Mouse (Mus musculus): ENCODE results near the gene Sorcs2. TPM values are rescaled to one million over a fixed set of nuclear protein-coding genes. Genes with fewer than 3 reads are reported as not detected.

Gene Sorcs2
- total RNA-seq, 2 experiments from 2014 or later: 10.5 to 11.4 TPM

- no peak for DNase-seq
- intact Hi-C loops (cut with DNase I): no loop called here
These were observed 297.5 kb downstream of the Sorcs2 start for GRCm38 (mm10) chr5:36100488-36100887.

GRCm38 (mm10) chr5:36099662-36100061 lies 298.3 kb downstream of the Sorcs2 start:
- DNase-seq: no peak
- intact Hi-C loops (cut with DNase I): no loop called here

- intact Hi-C loops (cut with DNase I): no loop called here
- DNase-seq: no peak
These were observed 301.9 kb downstream of the Sorcs2 start for GRCm38 (mm10) chr5:36096046-36096445.

GRCm38 (mm10) chr5:36090036-36090435 lies 307.9 kb downstream of the Sorcs2 start:
- DNase-seq: no peak
- intact Hi-C loops (cut with DNase I): no loop called here

DNA sequence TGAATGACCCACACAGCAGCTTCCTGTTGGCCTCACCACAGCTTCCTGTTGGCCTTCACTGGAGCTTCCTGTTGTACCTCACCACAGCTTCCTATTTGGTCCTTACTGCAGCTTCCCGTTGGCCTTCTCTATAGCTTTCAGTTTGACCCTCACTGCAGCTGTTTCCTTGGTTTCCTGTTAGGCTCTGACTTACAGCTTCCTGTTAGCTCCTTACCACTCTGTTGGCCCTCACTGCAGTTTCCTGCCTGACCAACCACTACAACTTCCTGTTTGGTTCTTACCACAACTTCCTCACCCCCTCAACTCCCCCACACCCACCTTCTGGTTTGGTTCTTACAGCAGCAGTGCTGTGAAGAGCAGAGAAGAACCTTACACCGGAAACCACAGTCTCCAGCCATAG lies 308.7 kb downstream of the Sorcs2 start:
- no peak for DNase-seq
- intact Hi-C loops (cut with DNase I): no loop called here

DNA sequence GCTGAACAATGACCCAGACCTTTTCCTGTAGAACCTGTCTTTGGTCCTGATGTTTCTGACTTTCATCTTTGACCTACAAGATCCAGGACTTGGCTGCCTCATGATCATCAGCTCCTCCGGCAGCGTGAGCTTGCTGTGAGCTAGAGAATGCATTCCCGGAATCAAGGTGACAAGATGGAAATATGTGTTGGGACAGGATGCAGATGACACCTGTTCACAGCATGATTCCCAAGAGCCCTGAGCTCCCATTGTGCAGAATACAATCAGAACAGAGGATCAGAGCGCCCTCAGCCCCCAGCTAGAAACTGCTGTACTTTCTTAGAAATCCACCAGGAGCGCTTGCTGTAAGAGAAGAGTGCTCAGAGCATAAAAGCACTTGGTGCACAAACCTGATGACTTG lies 311.0 kb downstream of the Sorcs2 start:
- intact Hi-C loops (cut with DNase I): no loop called here

GRCm38 (mm10) chr5:36085621-36086020 lies 312.3 kb downstream of the Sorcs2 start:
- peak in 1 of 2 experiments; percentile 26 for DNase-seq
- intact Hi-C loops (cut with DNase I): no loop called here

More for the DNA sequence above, 311.0 kb downstream of the Sorcs2 start:
- DNase-seq: no peak

- intact Hi-C loops (cut with DNase I): loop anchor here (5.0 kb wide), 1 partner anchor 48 kb away; no protein-coding TSS in a partner anchor
- DNase-seq: peak in 1 of 2 experiments; percentile 21
These were observed 313.9 kb downstream of the Sorcs2 start for GRCm38 (mm10) chr5:36083869-36084565.

DNA sequence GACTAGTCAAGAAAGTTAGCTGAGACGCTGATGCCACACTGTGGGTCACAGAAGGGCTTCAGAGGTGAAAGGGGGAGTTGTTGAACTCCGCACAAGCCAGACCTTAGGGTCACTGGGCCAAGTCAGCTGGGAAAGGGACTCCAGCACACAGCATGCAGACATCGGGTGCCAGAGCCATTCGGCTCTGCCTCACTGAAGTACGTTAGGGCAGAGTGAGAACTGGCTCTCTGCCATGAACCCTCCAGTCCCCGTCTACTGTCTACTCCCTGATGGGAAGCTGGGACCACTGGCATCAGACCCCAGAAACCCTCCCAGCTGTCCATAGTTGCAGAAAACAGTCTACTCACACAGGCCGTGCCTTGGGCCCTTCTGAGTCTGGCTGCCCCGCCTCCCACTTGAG lies 316.9 kb downstream of the Sorcs2 start:
- DNase-seq: no peak

GRCm38 (mm10) chr5:36075172-36076074 lies 322.5 kb downstream of the Sorcs2 start:
- intact Hi-C loops (cut with DNase I): no loop called here
- peak; percentile 67 to 68 for DNase-seq

More for the DNA sequence above, 316.9 kb downstream of the Sorcs2 start:
- intact Hi-C loops (cut with DNase I): loop anchor here (5.0 kb wide), 1 partner anchor 51 kb away; no protein-coding TSS in a partner anchor

DNA sequence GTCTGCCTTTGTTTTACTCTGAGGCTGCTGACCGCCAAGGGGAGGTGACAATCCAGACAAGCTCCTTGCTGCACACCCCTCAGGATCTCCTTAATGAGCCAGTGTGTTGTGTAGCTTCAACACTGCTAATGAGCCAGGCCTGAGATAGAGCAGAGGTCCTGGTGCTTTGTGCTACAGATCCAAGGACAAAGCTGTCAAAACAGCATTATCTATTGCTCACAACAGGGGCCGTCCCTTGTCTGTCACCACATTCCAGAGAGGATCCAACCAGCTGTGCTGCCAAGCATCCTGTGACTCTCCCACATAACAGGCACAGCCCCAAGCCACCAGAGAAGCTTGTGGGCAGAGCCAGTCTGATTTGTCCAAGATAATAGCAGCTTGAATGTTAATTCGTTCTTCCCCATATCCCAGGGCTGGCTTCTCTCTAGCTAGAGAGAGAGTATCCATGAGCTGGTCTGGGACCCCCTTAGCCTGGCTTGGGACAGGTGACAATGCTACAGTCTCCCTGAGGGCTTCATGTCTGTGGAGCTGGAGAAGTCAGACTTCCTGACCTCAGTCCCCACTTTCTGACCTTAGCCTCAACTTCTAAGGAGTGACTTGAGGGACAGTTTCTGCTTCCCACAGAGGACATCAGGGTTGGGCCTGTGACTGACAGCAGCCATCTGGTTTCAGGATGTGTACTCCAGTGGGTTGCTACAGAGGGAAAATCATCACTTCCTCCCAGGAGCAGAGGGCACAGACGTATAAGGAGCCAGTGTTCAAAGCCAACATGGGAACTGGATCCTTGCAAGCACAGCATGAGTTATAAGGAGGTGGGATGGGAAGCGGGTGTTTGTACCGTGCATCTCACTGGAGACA lies 328.2 kb downstream of the Sorcs2 start:
- intact Hi-C loops (cut with DNase I): no loop called here
- DNase-seq: peak; percentile 7 to 20

GRCm38 (mm10) chr5:36067651-36068181 lies 330.2 kb downstream of the Sorcs2 start:
- intact Hi-C loops (cut with DNase I): no loop called here
- no peak for DNase-seq

GRCm38 (mm10) chr5:36057804-36058322 lies 340.1 kb downstream of the Sorcs2 start:
- no peak for DNase-seq
- intact Hi-C loops (cut with DNase I): no loop called here

GRCm38 (mm10) chr5:36056921-36057320 lies 341.0 kb downstream of the Sorcs2 start:
- DNase-seq: no peak
- intact Hi-C loops (cut with DNase I): no loop called here

GRCm38 (mm10) chr5:36055876-36056275 lies 342.1 kb downstream of the Sorcs2 start:
- no peak for DNase-seq
- intact Hi-C loops (cut with DNase I): no loop called here

GRCm38 (mm10) chr5:36054498-36054897 lies 343.4 kb downstream of the Sorcs2 start:
- no peak for DNase-seq
- intact Hi-C loops (cut with DNase I): no loop called here

- DNase-seq: no peak
- intact Hi-C loops (cut with DNase I): loop anchor here (5.0 kb wide), 1 partner anchor 64 kb away; no protein-coding TSS in a partner anchor
These were observed 354.8 kb downstream of the Sorcs2 start for GRCm38 (mm10) chr5:36043154-36043553.

- DNase-seq: no peak
- intact Hi-C loops (cut with DNase I): loop anchor here (5.0 kb wide), 1 partner anchor 66 kb away; no protein-coding TSS in a partner anchor
These were observed 356.2 kb downstream of the Sorcs2 start for GRCm38 (mm10) chr5:36041756-36042155.

GRCm38 (mm10) chr5:36041236-36041562 lies 356.7 kb downstream of the Sorcs2 start:
- intact Hi-C loops (cut with DNase I): loop anchor here (5.0 kb wide), 1 partner anchor 66 kb away; no protein-coding TSS in a partner anchor
- DNase-seq: no peak
